Mouse (Mus musculus): Measurements from ENCODE around the gene Olfr358. TPM values are rescaled to one million over a fixed set of nuclear protein-coding genes. Genes with fewer than 3 reads are reported as not detected.

Olfr358 gene
- not detected in 2 replicates for polyA plus RNA-seq (2012)

GRCm38 (mm10) chr2:37009235-37009634, at the start of gene Olfr358:
TSS of gene Olfr358 (minus strand) at chr2:37009335.

DNA sequence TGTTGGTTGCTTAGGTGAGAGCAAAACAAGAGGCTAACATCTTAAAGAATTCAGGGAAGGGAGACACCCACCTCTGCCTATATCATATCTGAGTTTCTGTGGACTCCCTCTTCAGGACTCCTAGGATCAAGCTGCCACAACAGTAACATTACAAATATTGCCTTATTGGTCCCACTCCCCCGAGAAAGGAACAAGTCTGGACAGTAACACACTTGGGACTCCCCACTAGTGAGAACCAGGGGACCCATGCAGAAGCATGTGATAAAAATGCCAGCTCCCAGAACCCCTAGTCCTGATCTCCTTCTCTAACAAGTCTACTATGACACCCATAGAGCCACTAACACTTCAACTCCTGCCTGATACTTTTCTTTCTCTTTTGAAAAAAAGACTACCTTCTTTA, 15.6 kb downstream of the Olfr358 start, which contains the start of gene Olfr357:
Gene Olfr357 (plus strand): TSS at position 301 of the 400 bp plus-strand sequence.

Other genes with a start within 250 kb of the Olfr358 start
- gene Olfr348, start 225.1 kb downstream of the Olfr358 start, polyA plus RNA-seq (2012) = not detected in 2 replicates
- gene Olfr50, start 218.8 kb downstream of the Olfr358 start, polyA plus RNA-seq (2012) = not detected in 2 replicates
- gene Olfr3, start 192.3 kb downstream of the Olfr358 start, polyA plus RNA-seq (2012) = not detected in 2 replicates
- gene Olfr350, start 163.0 kb downstream of the Olfr358 start, polyA plus RNA-seq (2012) = not detected in 2 replicates
- gene Olfr351, start 146.7 kb downstream of the Olfr358 start, polyA plus RNA-seq (2012) = not detected in 2 replicates
- not detected in 2 replicates for gene Olfr352, start 140.9 kb downstream of the Olfr358 start, polyA plus RNA-seq (2012)
- not detected in 2 replicates for gene Olfr353, start 116.4 kb downstream of the Olfr358 start, polyA plus RNA-seq (2012)
- gene Olfr354, start 103.7 kb downstream of the Olfr358 start, polyA plus RNA-seq (2012) = not detected in 2 replicates
- not detected in 2 replicates for gene Olfr355, start 80.4 kb downstream of the Olfr358 start, polyA plus RNA-seq (2012)
- not detected in 2 replicates for gene Olfr356, start 72.2 kb downstream of the Olfr358 start, polyA plus RNA-seq (2012)
- not detected in 2 replicates for gene Olfr357, start 15.5 kb downstream of the Olfr358 start, polyA plus RNA-seq (2012)
- gene Olfr360, start 56.4 kb upstream of the Olfr358 start, polyA plus RNA-seq (2012) = not detected in 2 replicates
- not detected in 2 replicates for gene Olfr361, start 80.0 kb upstream of the Olfr358 start, polyA plus RNA-seq (2012)
- gene Olfr362, start 108.6 kb upstream of the Olfr358 start, polyA plus RNA-seq (2012) = not detected in 2 replicates
- gene Olfr364-ps1, start 130.0 kb upstream of the Olfr358 start, polyA plus RNA-seq (2012) = not detected in 2 replicates
- not detected in 2 replicates for gene Olfr365, start 178.9 kb upstream of the Olfr358 start, polyA plus RNA-seq (2012)
- gene Olfr366, start 202.2 kb upstream of the Olfr358 start, polyA plus RNA-seq (2012) = not detected in 2 replicates

Measured in megakaryocyte-erythroid progenitor cell, adult 5 weeks (primary cell).